Mouse (Mus musculus): ENCODE results near the gene Txndc11. TPM values are rescaled to one million over a fixed set of nuclear protein-coding genes. Genes with fewer than 3 reads are reported as not detected.

Txndc11 gene
- polyA plus RNA-seq, 1 experiment from 2014 or later: 30.5 TPM

- 87% methylated on average over 2 of the region's 2 CpGs for WGBS
- no peak for ATAC-seq (replicated peaks; ENCODE audit: low FRiP score)
Measured at GRCm38 (mm10) chr16:11050226-11050625, 84.2 kb downstream of the Txndc11 start.

DNA sequence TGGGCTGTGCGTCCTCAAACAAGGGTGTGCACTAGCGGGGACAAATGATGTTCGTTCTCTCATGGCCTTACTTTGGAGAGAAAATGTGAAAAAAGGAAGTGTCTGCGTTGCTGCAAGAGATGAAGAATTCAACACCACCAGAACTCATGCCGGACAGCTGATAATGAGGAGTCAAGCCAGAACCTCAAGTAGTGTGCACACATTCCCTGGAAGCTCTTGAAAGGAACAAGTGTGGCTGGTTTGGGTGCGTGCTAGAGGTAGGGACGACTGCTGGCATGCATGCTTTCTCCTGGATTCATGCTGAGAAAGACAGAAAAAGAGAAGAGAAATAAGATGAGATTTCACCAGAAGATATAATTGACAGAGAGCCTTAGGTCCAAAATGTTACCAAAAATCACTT is 87.3 kb downstream of the Txndc11 start:
- Histone ChIP-seq H3K27me3 (ENCODE audit: control insufficient read depth, insufficient read depth, low read length) (no peaks in the 10 kb centered on the region), H3K4me2 (ENCODE audit: low read depth, low read length, severe bottlenecking) (no peak overlapping the region), H3K4me1 (replicated peaks; ENCODE audit: control insufficient read depth, insufficient read depth, low read length) (no peaks in the 10 kb centered on the region), H3K9ac (ENCODE audit: low read length) (no peak overlapping the region), H3K27ac (ENCODE audit: low read depth, low read length) (no peak overlapping the region), H3K9me3 (ENCODE audit: control insufficient read depth, low read length) (no peaks in the 10 kb centered on the region), H3K36me3 (ENCODE audit: control insufficient read depth, insufficient read depth, low read length) (no peaks in the 10 kb centered on the region), H3K4me3 (ENCODE audit: low read depth, low read length) (no peak overlapping the region)
- DNase-seq (ENCODE audit: low spot score) (no peak), ATAC-seq (replicated peaks; ENCODE audit: low FRiP score) (no peak)
- WGBS: 85% methylated on average over 7 of the region's 7 CpGs

More at GRCm38 (mm10) chr16:11050226-11050625, 84.2 kb downstream of the Txndc11 start:
- H3K36me3 ChIP-seq (ENCODE audit: control insufficient read depth, insufficient read depth, low read length): no peaks in the 10 kb centered on the region
- no peak overlapping the region for H3K9ac ChIP-seq (ENCODE audit: low read length)
- no peaks in the 10 kb centered on the region for H3K27me3 ChIP-seq (ENCODE audit: control insufficient read depth, insufficient read depth, low read length)
- DNase-seq (ENCODE audit: low spot score): no peak
- no peak overlapping the region for H3K4me3 ChIP-seq (ENCODE audit: low read depth, low read length)
- H3K9me3 ChIP-seq (ENCODE audit: control insufficient read depth, low read length): no peaks in the 10 kb centered on the region
- no peak overlapping the region for H3K4me2 ChIP-seq (ENCODE audit: low read depth, low read length, severe bottlenecking)
- H3K4me1 ChIP-seq (replicated peaks; ENCODE audit: control insufficient read depth, insufficient read depth, low read length): no peaks in the 10 kb centered on the region
- no peak overlapping the region for H3K27ac ChIP-seq (ENCODE audit: low read depth, low read length)

GRCm38 (mm10) chr16:11046437-11046836 is 88.0 kb downstream of the Txndc11 start:
- no peaks in the 10 kb centered on the region for H3K27me3 ChIP-seq (ENCODE audit: control insufficient read depth, insufficient read depth, low read length)
- no peak overlapping the region for H3K27ac ChIP-seq (ENCODE audit: low read depth, low read length)
- ATAC-seq (replicated peaks; ENCODE audit: low FRiP score) (no peak), DNase-seq (ENCODE audit: low spot score) (no peak)
- H3K9me3 ChIP-seq (ENCODE audit: control insufficient read depth, low read length): no peaks in the 10 kb centered on the region
- no peak overlapping the region for H3K4me2 ChIP-seq (ENCODE audit: low read depth, low read length, severe bottlenecking)
- no peaks in the 10 kb centered on the region for H3K36me3 ChIP-seq (ENCODE audit: control insufficient read depth, insufficient read depth, low read length)
- WGBS: 87% methylated on average over 7 of the region's 7 CpGs
- no peak overlapping the region for H3K4me3 ChIP-seq (ENCODE audit: low read depth, low read length)
- H3K4me1 ChIP-seq (replicated peaks; ENCODE audit: control insufficient read depth, insufficient read depth, low read length): no peaks in the 10 kb centered on the region
- H3K9ac ChIP-seq (ENCODE audit: low read length): no peak overlapping the region

DNA sequence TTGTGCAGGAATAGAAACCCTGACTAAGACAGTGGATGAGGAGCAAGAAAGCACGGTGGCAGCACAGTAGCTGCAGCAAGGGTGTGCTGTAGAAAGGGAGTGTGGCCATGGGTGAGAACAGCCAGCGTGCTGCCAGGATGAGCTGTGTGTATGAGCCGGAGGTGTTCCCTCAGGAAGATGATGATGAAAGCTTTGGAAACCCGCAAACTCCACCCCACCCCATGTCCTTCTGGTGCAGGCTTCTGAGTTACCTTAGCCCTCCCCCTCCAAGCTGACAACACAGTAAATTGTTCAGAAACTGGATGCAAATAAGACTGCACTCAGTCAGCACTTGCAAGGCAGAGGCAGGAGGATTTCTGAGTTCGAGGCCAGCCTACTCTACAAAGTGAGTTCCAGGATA is 91.2 kb downstream of the Txndc11 start:
- Histone ChIP-seq H3K36me3 (ENCODE audit: control insufficient read depth, insufficient read depth, low read length) (no peaks in the 10 kb centered on the region), H3K4me1 (replicated peaks; ENCODE audit: control insufficient read depth, insufficient read depth, low read length) (no peaks in the 10 kb centered on the region), H3K9me3 (ENCODE audit: control insufficient read depth, low read length) (no peaks in the 10 kb centered on the region), H3K4me2 (ENCODE audit: low read depth, low read length, severe bottlenecking) (no peak overlapping the region), H3K9ac (ENCODE audit: low read length) (no peak overlapping the region), H3K27me3 (ENCODE audit: control insufficient read depth, insufficient read depth, low read length) (no peaks in the 10 kb centered on the region), H3K27ac (ENCODE audit: low read depth, low read length) (no peak overlapping the region), H3K4me3 (ENCODE audit: low read depth, low read length) (no peak overlapping the region)
- 92% methylated on average over 5 of the region's 5 CpGs for WGBS
- ATAC-seq (replicated peaks; ENCODE audit: low FRiP score) (no peak), DNase-seq (ENCODE audit: low spot score) (no peak)

DNA sequence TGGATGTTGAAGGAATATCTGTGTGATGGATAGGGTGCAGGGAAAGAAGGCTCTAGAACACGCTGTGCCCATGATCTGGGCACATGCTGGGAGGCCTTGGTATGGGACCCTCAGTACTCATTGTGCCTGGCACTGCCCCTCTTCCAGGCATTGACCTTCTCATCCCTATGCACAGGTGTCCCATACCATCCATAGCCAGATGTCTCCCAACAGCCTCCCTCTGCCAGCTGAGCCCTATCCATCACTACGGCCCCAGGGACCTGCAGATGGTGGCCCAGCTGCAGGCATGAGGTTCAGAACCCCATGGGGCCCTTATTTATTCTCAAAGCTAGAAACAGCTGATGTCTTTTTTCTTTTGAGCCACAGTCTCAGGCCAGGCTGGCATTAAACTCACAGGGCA is 93.8 kb downstream of the Txndc11 start:
- no peaks in the 10 kb centered on the region for H3K36me3 ChIP-seq (ENCODE audit: control insufficient read depth, insufficient read depth, low read length)
- no peak overlapping the region for H3K4me2 ChIP-seq (ENCODE audit: low read depth, low read length, severe bottlenecking)
- H3K27ac ChIP-seq (ENCODE audit: low read depth, low read length): no peak overlapping the region
- ATAC-seq (replicated peaks; ENCODE audit: low FRiP score): no peak
- 83% methylated on average over 2 of the region's 2 CpGs for WGBS
- no peak for DNase-seq (ENCODE audit: low spot score)
- no peaks in the 10 kb centered on the region for H3K27me3 ChIP-seq (ENCODE audit: control insufficient read depth, insufficient read depth, low read length)
- no peak overlapping the region for H3K4me3 ChIP-seq (ENCODE audit: low read depth, low read length)
- H3K9ac ChIP-seq (ENCODE audit: low read length): no peak overlapping the region
- H3K4me1 ChIP-seq (replicated peaks; ENCODE audit: control insufficient read depth, insufficient read depth, low read length): no peaks in the 10 kb centered on the region
- H3K9me3 ChIP-seq (ENCODE audit: control insufficient read depth, low read length): no peaks in the 10 kb centered on the region

DNA sequence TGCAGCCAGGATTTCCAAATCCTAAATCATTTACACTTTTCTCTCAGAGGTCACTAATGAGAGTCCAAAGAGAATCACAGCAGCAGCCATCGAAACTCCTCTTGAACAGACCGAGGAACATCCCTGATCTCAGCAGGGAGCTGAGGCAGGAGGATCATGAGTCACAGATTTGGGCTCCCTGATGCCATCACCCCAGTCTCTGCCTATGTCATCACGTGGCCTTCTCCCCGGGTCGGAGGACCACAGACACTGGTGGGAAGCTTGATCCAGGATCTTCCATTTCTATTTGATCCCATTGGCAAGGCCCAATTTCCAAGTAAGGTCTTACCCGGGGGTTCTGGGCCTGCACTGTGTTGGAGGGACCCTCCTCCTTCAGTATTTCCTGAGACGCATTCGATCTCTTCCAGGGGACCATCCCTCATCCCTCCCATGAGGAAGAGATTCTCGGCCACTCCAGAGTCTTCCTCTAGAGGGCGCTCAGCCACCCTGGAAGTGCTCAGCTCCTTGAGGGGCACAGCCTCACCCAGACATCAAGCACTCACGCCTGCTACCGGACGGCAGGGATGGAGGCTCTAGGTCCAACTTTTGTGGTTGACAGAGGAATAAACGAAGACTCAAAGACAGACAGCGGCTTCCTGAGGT is 98.5 kb downstream of the Txndc11 start:
- Histone ChIP-seq H3K27me3 (ENCODE audit: control insufficient read depth, insufficient read depth, low read length) (no peaks in the 10 kb centered on the region), H3K4me3 (ENCODE audit: low read depth, low read length) (no peak overlapping the region), H3K4me1 (replicated peaks; ENCODE audit: control insufficient read depth, insufficient read depth, low read length) (no peaks in the 10 kb centered on the region), H3K9me3 (ENCODE audit: control insufficient read depth, low read length) (no peaks in the 10 kb centered on the region), H3K9ac (ENCODE audit: low read length) (no peak overlapping the region), H3K27ac (ENCODE audit: low read depth, low read length) (no peak overlapping the region), H3K36me3 (ENCODE audit: control insufficient read depth, insufficient read depth, low read length) (no peaks in the 10 kb centered on the region), H3K4me2 (ENCODE audit: low read depth, low read length, severe bottlenecking) (no peak overlapping the region)
- whole genome bisulfite sequencing: 26% methylated on average over 15 of the region's 15 CpGs
- DNase-seq (ENCODE audit: low spot score) (peak; percentile 89), ATAC-seq (replicated peaks; ENCODE audit: low FRiP score) (peak; percentile 69; the same call in 1 of the 2 replicates)

DNA sequence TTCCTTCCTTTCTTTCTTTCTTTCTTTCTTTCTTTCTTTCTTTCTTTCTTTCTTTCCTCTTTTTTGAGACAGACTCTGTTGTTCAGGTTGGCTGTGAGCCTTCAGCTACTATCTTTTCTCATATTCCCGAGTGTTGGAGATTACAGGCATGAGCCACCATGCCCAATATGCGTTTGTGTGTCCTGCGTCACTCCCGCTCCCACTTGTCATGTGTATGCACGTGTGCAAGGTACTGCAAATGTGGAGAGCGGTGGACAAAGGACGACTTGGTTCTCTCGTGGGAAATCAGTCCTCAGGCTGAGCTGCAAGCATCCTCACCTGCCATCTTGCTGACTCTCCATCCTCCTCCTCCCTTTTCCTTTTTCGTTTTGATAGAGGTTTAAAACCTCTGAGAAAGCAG is 99.2 kb downstream of the Txndc11 start:
- Histone ChIP-seq H3K9me3 (ENCODE audit: control insufficient read depth, low read length) (no peaks in the 10 kb centered on the region), H3K4me1 (replicated peaks; ENCODE audit: control insufficient read depth, insufficient read depth, low read length) (no peaks in the 10 kb centered on the region), H3K27ac (ENCODE audit: low read depth, low read length) (no peak overlapping the region), H3K4me3 (ENCODE audit: low read depth, low read length) (no peak overlapping the region), H3K4me2 (ENCODE audit: low read depth, low read length, severe bottlenecking) (no peak overlapping the region), H3K9ac (ENCODE audit: low read length) (no peak overlapping the region), H3K27me3 (ENCODE audit: control insufficient read depth, insufficient read depth, low read length) (no peaks in the 10 kb centered on the region), H3K36me3 (ENCODE audit: control insufficient read depth, insufficient read depth, low read length) (no peaks in the 10 kb centered on the region)
- DNase-seq (ENCODE audit: low spot score): no peak
- ATAC-seq (replicated peaks; ENCODE audit: low FRiP score): no peak
- WGBS: 85% methylated on average over 9 of the region's 9 CpGs

GRCm38 (mm10) chr16:11034193-11034803 is 100.2 kb downstream of the Txndc11 start:
- H3K4me2 ChIP-seq (ENCODE audit: low read depth, low read length, severe bottlenecking): no peak overlapping the region
- ATAC-seq (replicated peaks; ENCODE audit: low FRiP score) (0 out of 2 replicates have a peak, but pooled peaks have one; percentile 44), DNase-seq (ENCODE audit: low spot score) (peak; percentile 88)
- H3K27ac ChIP-seq (ENCODE audit: low read depth, low read length): no peak overlapping the region
- H3K4me1 ChIP-seq (replicated peaks; ENCODE audit: control insufficient read depth, insufficient read depth, low read length): no peaks in the 10 kb centered on the region
- no peak overlapping the region for H3K9ac ChIP-seq (ENCODE audit: low read length)
- no peaks in the 10 kb centered on the region for H3K27me3 ChIP-seq (ENCODE audit: control insufficient read depth, insufficient read depth, low read length)
- 2% methylated on average over 4 of the region's 4 CpGs for WGBS
- no peak overlapping the region for H3K4me3 ChIP-seq (ENCODE audit: low read depth, low read length)
- no peaks in the 10 kb centered on the region for H3K36me3 ChIP-seq (ENCODE audit: control insufficient read depth, insufficient read depth, low read length)
- no peaks in the 10 kb centered on the region for H3K9me3 ChIP-seq (ENCODE audit: control insufficient read depth, low read length)

GRCm38 (mm10) chr16:11031320-11031719 is 103.1 kb downstream of the Txndc11 start:
- WGBS: 70% methylated on average over 3 of the region's 3 CpGs
- no peak overlapping the region for H3K9ac ChIP-seq (ENCODE audit: low read length)
- no peak for DNase-seq (ENCODE audit: low spot score)
- H3K36me3 ChIP-seq (ENCODE audit: control insufficient read depth, insufficient read depth, low read length): no peaks in the 10 kb centered on the region
- no peak overlapping the region for H3K4me3 ChIP-seq (ENCODE audit: low read depth, low read length)
- no peak overlapping the region for H3K27ac ChIP-seq (ENCODE audit: low read depth, low read length)
- no peaks in the 10 kb centered on the region for H3K4me1 ChIP-seq (replicated peaks; ENCODE audit: control insufficient read depth, insufficient read depth, low read length)
- ATAC-seq (replicated peaks; ENCODE audit: low FRiP score): no peak
- H3K9me3 ChIP-seq (ENCODE audit: control insufficient read depth, low read length): no peaks in the 10 kb centered on the region
- H3K4me2 ChIP-seq (ENCODE audit: low read depth, low read length, severe bottlenecking): no peak overlapping the region
- H3K27me3 ChIP-seq (ENCODE audit: control insufficient read depth, insufficient read depth, low read length): no peaks in the 10 kb centered on the region
